Mouse (Mus musculus): ENCODE measurements around the gene Tnfrsf23.
"Not testable (repeated sequence)": the region's sequence is repeated elsewhere in the genome, so short reads cannot be mapped to it uniquely, and the experiment has no call there.

Tnfrsf23 gene

GRCm38 (mm10) chr7:143685359-143686067 is at the start of gene Tnfrsf23:
Tnfrsf23 (minus strand) TSS chr7:143685872.
- DNase-seq: peak; percentile 69

- no peak for DNase-seq
These were observed 48.1 kb upstream of the Tnfrsf23 start for GRCm38 (mm10) chr7:143733746-143734145.

GRCm38 (mm10) chr7:143729886-143730285 is 44.2 kb upstream of the Tnfrsf23 start:
- no peak for DNase-seq

- DNase-seq: no peak
These were observed 40.7 kb upstream of the Tnfrsf23 start for GRCm38 (mm10) chr7:143726396-143726795.

- no peak for DNase-seq
These were observed 38.2 kb upstream of the Tnfrsf23 start for GRCm38 (mm10) chr7:143723841-143724240.

- DNase-seq: no peak
These were observed 37.0 kb upstream of the Tnfrsf23 start for GRCm38 (mm10) chr7:143722646-143723045.

- DNase-seq: no peak
These were observed 32.1 kb upstream of the Tnfrsf23 start for GRCm38 (mm10) chr7:143717811-143718210.

GRCm38 (mm10) chr7:143713421-143713820 is 27.7 kb upstream of the Tnfrsf23 start:
- no peak for DNase-seq

- no peak for DNase-seq
These were observed 27.2 kb upstream of the Tnfrsf23 start for GRCm38 (mm10) chr7:143712771-143713348.

GRCm38 (mm10) chr7:143712023-143712422 is 26.4 kb upstream of the Tnfrsf23 start:
- DNase-seq: no peak

- DNase-seq: no peak
These were observed 25.7 kb upstream of the Tnfrsf23 start for GRCm38 (mm10) chr7:143711381-143711780.

- DNase-seq: no peak
These were observed 23.7 kb upstream of the Tnfrsf23 start for GRCm38 (mm10) chr7:143709395-143709794.

- DNase-seq: peak; percentile 82
These were observed 21.2 kb upstream of the Tnfrsf23 start for GRCm38 (mm10) chr7:143706697-143707438.

- DNase-seq: peak; percentile 19
These were observed 10.5 kb upstream of the Tnfrsf23 start for GRCm38 (mm10) chr7:143696140-143696539.

- DNase-seq: no peak
These were observed 8.9 kb upstream of the Tnfrsf23 start for GRCm38 (mm10) chr7:143694550-143694949.

- no peak for DNase-seq
These were observed 7.3 kb upstream of the Tnfrsf23 start for GRCm38 (mm10) chr7:143692746-143693510.

- DNase-seq: no peak
These were observed 6.2 kb upstream of the Tnfrsf23 start for GRCm38 (mm10) chr7:143691909-143692308.

- DNase-seq: no peak
These were observed 5.5 kb upstream of the Tnfrsf23 start for GRCm38 (mm10) chr7:143691181-143691580.

GRCm38 (mm10) chr7:143689946-143690345 is 4.3 kb upstream of the Tnfrsf23 start:
- no peak for DNase-seq

- DNase-seq: no peak
These were observed 3.8 kb upstream of the Tnfrsf23 start for GRCm38 (mm10) chr7:143689481-143689880.

- DNase-seq: not testable (repeated sequence)
These were observed 1.0 kb upstream of the Tnfrsf23 start for GRCm38 (mm10) chr7:143686676-143687075.

GRCm38 (mm10) chr7:143686191-143686590 is 519 bp upstream of the Tnfrsf23 start:
- not testable (repeated sequence) for DNase-seq

GRCm38 (mm10) chr7:143684569-143684968 is 1.1 kb downstream of the Tnfrsf23 start:
- not testable (repeated sequence) for DNase-seq

All from liver (tissue).